Mouse (Mus musculus) liver, postnatal 0 days (tissue): ENCODE results near the gene Atp6v0a4. TPM values are rescaled to one million over a fixed set of nuclear protein-coding genes. Genes with fewer than 3 reads are reported as not detected.

ENCODE experiments used
- ATAC-seq: fragments of 200-750 bp; cut with Nextera tagmentation; 2 replicates; pipeline ENCODE4 v1.8.0; 2017; ENCODE audit warnings: mild to moderate bottlenecking, moderate library complexity
- DNase-seq: peaks from one replicate; pipeline ENCODE4 v3.0.0-alpha.2; 2016
- H3K27ac ChIP-seq: fragments of 300-500 bp; sonication (generic); 2 replicates; pipeline ENCODE4 v1.5.1; 2014; ENCODE audit warnings: antibody characterized with exemption, moderate library complexity, mild to moderate bottlenecking, low read depth
- H3K27me3 ChIP-seq: fragments of 300-500 bp; sonication (generic); 2 replicates; pipeline ENCODE4 v1.6.1; 2014; ENCODE audit warnings: low read length, control low read depth, mixed read lengths; ENCODE audit not compliant: insufficient read depth
- H3K36me3 ChIP-seq: fragments of 300-500 bp; sonication (generic); replicated peaks from 2 replicates; pipeline ENCODE4 v1.6.1; 2014; ENCODE audit warnings: mild to moderate bottlenecking, control low read depth, low read length, moderate library complexity, mixed read lengths; ENCODE audit not compliant: insufficient read depth
- H3K4me1 ChIP-seq: fragments of 300-500 bp; sonication (generic); 2 replicates; pipeline ENCODE4 v1.6.1; 2014; ENCODE audit warnings: antibody characterized with exemption, mild to moderate bottlenecking, control low read depth; ENCODE audit not compliant: insufficient read depth
- H3K4me2 ChIP-seq: fragments of 300-500 bp; sonication (generic); 2 replicates; pipeline ENCODE4 v1.6.1; 2014; ENCODE audit warnings: low read depth, mild to moderate bottlenecking, low read length, moderate library complexity, mixed read lengths
- H3K4me3 ChIP-seq: fragments of 300-500 bp; sonication (generic); 2 replicates; pipeline ENCODE4 v1.5.1; 2014; ENCODE audit warnings: low read depth, low read length
- H3K9ac ChIP-seq: fragments of 300-500 bp; sonication (generic); replicated peaks from 2 replicates; pipeline ENCODE4 v1.6.1; 2014; ENCODE audit warnings: mild to moderate bottlenecking, moderate library complexity
- H3K9me3 ChIP-seq: fragments of 300-500 bp; sonication (generic); 2 replicates; pipeline ENCODE4 v1.6.1; 2016; ENCODE audit warnings: mild to moderate bottlenecking, control low read depth, low read length, mixed read lengths
- CTCF ChIP-seq: sonication (generic); IDR thresholded peaks from 2 replicates; pipeline ENCODE4 v1.5.1; 2016; ENCODE audit warnings: antibody characterized with exemption, low read depth
- EP300 ChIP-seq: IDR thresholded peaks from 2 replicates; pipeline ENCODE4 v1.6.1; 2016; ENCODE audit warnings: antibody characterized with exemption, low read depth, mild to moderate bottlenecking
- WGBS: fragments of 180-500 bp; shearing (Covaris S2); extraction: QIAGEN DNeasy Blood & Tissue Kit; methylation state at CpG from one replicate; pipeline ENCODE4 v1.1.7; 2014; ENCODE audit not compliant: insufficient replicate concordance; 5-methylcytosine and 5-hydroxymethylcytosine counted together
- polyA plus RNA-seq: library from polyadenylated mRNA; unstranded; fragments of >200 nt; fragmentation: Nextera tagmentation; extraction: Ambion mirVana; gene quantifications from 2 replicates; pipeline ENCODE4 v1.2.1, GENCODE M21; 2015

Gene Atp6v0a4
- 0.05 TPM in 2 replicates for polyA plus RNA-seq

GRCm38 (mm10) chr6:38124207-38124835, at the start of gene Atp6v0a4:
Gene Atp6v0a4, minus strand, starts transcription at chr6:38124586.
- Histone ChIP-seq H3K27me3 (no peaks in the 10 kb centered on the region), H3K4me1 (peaks cover 12% of the 10 kb centered on the region), H3K9ac (no peak within 1 kb of the TSS), H3K4me3 (no peak within 1 kb of the TSS), H3K27ac (peak within 1 kb of the TSS; percentile 29; the same call in 1 of the 2 replicates), H3K9me3 (no peaks in the 10 kb centered on the region), H3K4me2 (no peak within 1 kb of the TSS), H3K36me3 (no peaks in the 10 kb centered on the region)
- ATAC-seq (no peak), DNase-seq (no peak)
- WGBS = 74% methylated on average over 7 of the region's 7 CpGs
- TF ChIP-seq EP300 (no peak), CTCF (no peak)

- H3K36me3 ChIP-seq = no peaks in the 10 kb centered on the region
- H3K27me3 ChIP-seq = no peaks in the 10 kb centered on the region
- TF ChIP-seq CTCF = no peak
- no peak for TF ChIP-seq EP300
- no peak overlapping the region for H3K27ac ChIP-seq
- H3K4me2 ChIP-seq = no peak overlapping the region
- DNase-seq (no peak), ATAC-seq (no peak)
- no peaks in the 10 kb centered on the region for H3K4me1 ChIP-seq
- H3K4me3 ChIP-seq = no peak overlapping the region
- H3K9ac ChIP-seq = no peak overlapping the region
- no peaks in the 10 kb centered on the region for H3K9me3 ChIP-seq
- WGBS = 76% methylated on average over 6 of the region's 6 CpGs
Observed at GRCm38 (mm10) chr6:38165385-38165784, 41.0 kb upstream of the Atp6v0a4 start.

- no peak overlapping the region for H3K4me2 ChIP-seq
- no peaks in the 10 kb centered on the region for H3K4me1 ChIP-seq
- 80% methylated on average over 6 of the region's 6 CpGs for WGBS
- no peaks in the 10 kb centered on the region for H3K27me3 ChIP-seq
- H3K9ac ChIP-seq = no peak overlapping the region
- DNase-seq = no peak
- H3K36me3 ChIP-seq = no peaks in the 10 kb centered on the region
- no peaks in the 10 kb centered on the region for H3K9me3 ChIP-seq
- TF ChIP-seq CTCF (no peak), EP300 (no peak)
- H3K4me3 ChIP-seq = no peak overlapping the region
- ATAC-seq = no peak
- H3K27ac ChIP-seq = no peak overlapping the region
Observed at GRCm38 (mm10) chr6:38164705-38165104, 40.3 kb upstream of the Atp6v0a4 start.

- TF ChIP-seq CTCF = no peak
- TF ChIP-seq EP300 = no peak
- no peak overlapping the region for H3K27ac ChIP-seq
Observed at GRCm38 (mm10) chr6:38162825-38163504, 38.6 kb upstream of the Atp6v0a4 start.

GRCm38 (mm10) chr6:38160556-38160955, 36.2 kb upstream of the Atp6v0a4 start:
- ATAC-seq (no peak), DNase-seq (no peak)
- H3K4me3 ChIP-seq = no peak overlapping the region
- WGBS = 48% methylated on average over 2 of the region's 2 CpGs
- no peaks in the 10 kb centered on the region for H3K36me3 ChIP-seq
- no peak overlapping the region for H3K27ac ChIP-seq
- no peaks in the 10 kb centered on the region for H3K4me1 ChIP-seq
- no peak overlapping the region for H3K4me2 ChIP-seq
- no peaks in the 10 kb centered on the region for H3K9me3 ChIP-seq
- no peaks in the 10 kb centered on the region for H3K27me3 ChIP-seq
- no peak for TF ChIP-seq CTCF
- TF ChIP-seq EP300 = no peak
- H3K9ac ChIP-seq = no peak overlapping the region

More at GRCm38 (mm10) chr6:38162825-38163504, 38.6 kb upstream of the Atp6v0a4 start:
- no peak for DNase-seq
- Histone ChIP-seq H3K4me3 (no peak overlapping the region), H3K36me3 (no peaks in the 10 kb centered on the region), H3K9me3 (no peaks in the 10 kb centered on the region), H3K4me2 (no peak overlapping the region), H3K9ac (no peak overlapping the region), H3K4me1 (no peaks in the 10 kb centered on the region), H3K27me3 (no peaks in the 10 kb centered on the region)
- ATAC-seq = no peak
- WGBS = 72% methylated on average over 14 of the region's 14 CpGs

- H3K9me3 ChIP-seq = no peaks in the 10 kb centered on the region
- peak; percentile 84 for DNase-seq
- TF ChIP-seq CTCF = peak; percentile 88
- TF ChIP-seq EP300 = no peak
- 13% methylated on average over 3 of the region's 3 CpGs for WGBS
- H3K9ac ChIP-seq = no peak overlapping the region
- no peak overlapping the region for H3K27ac ChIP-seq
- H3K4me1 ChIP-seq = no peaks in the 10 kb centered on the region
- no peak overlapping the region for H3K4me3 ChIP-seq
- no peaks in the 10 kb centered on the region for H3K27me3 ChIP-seq
- ATAC-seq = 0 out of 2 replicates have a peak, but pooled peaks have one; percentile 27
- no peak overlapping the region for H3K4me2 ChIP-seq
- H3K36me3 ChIP-seq = no peaks in the 10 kb centered on the region
Observed at GRCm38 (mm10) chr6:38160102-38160501, 35.7 kb upstream of the Atp6v0a4 start.
